Mouse (Mus musculus): ENCODE measurements around the gene Gon4l. TPM values are rescaled to one million over a fixed set of nuclear protein-coding genes. Genes with fewer than 3 reads are reported as not detected.
"Not testable (repeated sequence)": the region's sequence is repeated elsewhere in the genome, so short reads cannot be mapped to it uniquely, and the experiment has no call there.

Gene Gon4l
- polyA plus RNA-seq, 1 experiment from 2014 or later: 13.3 TPM

DNA sequence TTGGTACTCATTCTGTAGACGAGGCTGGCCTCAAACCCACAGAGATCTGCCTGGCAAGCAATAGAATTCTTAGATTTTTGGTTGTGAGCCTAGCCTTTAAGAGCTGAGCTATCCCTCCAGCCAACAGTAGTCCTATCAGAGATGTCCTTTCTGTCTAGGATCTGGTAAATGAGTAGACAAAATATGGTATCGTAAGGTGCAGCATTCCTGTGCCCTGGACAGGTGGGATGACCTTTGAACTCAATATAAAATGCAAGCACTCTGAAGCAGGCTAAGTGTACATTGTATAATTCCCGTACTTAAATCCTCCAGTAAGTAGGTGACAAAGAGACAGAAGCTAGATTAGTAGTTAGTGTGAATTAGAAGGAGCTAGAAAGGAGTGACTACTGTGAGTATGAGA, 27.1 kb downstream of the Gon4l start:
- 94% methylated on average over 3 of the region's 3 CpGs for WGBS
- no peaks in the 10 kb centered on the region for H3K9me3 ChIP-seq
- H3K27ac ChIP-seq (replicated peaks): no peak overlapping the region
- no peak overlapping the region for H3K4me3 ChIP-seq
- H3K4me2 ChIP-seq (replicated peaks): no peak overlapping the region
- no peaks in the 10 kb centered on the region for H3K27me3 ChIP-seq
- no peaks in the 10 kb centered on the region for H3K4me1 ChIP-seq
- peaks cover 79% of the 10 kb centered on the region for H3K36me3 ChIP-seq
- no peak for ATAC-seq (replicated peaks)
- H3K9ac ChIP-seq (replicated peaks): no peak overlapping the region

- H3K4me1 ChIP-seq; H3K9me3 ChIP-seq; H3K4me2 ChIP-seq (replicated peaks); H3K4me3 ChIP-seq; H3K27ac ChIP-seq (replicated peaks); ATAC-seq (replicated peaks); H3K27me3 ChIP-seq; H3K9ac ChIP-seq (replicated peaks): not testable (repeated sequence)
- H3K36me3 ChIP-seq: peaks cover 37% of the 10 kb centered on the region
- no CpG with 5 or more reads among the region's 3 CpGs for WGBS
Observed at GRCm38 (mm10) chr3:88866735-88867134, 31.7 kb downstream of the Gon4l start.

DNA sequence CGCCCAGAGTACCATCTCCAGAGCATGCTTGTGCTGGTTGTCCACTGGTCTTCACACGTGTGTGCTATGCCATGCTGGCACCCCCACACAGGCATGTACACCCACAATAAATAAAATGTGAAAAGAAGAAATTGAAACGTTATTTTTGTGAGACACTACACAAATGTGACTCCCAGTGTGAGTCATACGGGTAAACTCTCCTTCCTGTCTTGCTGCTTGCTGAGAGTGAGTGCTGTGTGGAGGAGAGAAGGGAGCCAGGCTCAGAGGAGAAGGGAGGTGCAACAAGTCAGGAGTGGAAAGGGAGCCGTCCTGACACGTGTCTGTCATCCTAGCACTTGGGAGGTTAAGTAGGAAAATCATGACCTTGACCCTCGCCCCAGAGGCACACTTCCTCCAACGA, 32.1 kb downstream of the Gon4l start:
- H3K9me3 ChIP-seq; H3K9ac ChIP-seq (replicated peaks); ATAC-seq (replicated peaks); H3K27ac ChIP-seq (replicated peaks); H3K4me2 ChIP-seq (replicated peaks); H3K4me3 ChIP-seq; H3K4me1 ChIP-seq; H3K27me3 ChIP-seq: not testable (repeated sequence)
- peaks cover 34% of the 10 kb centered on the region for H3K36me3 ChIP-seq
- WGBS: no CpG with 5 or more reads among the region's 8 CpGs

- not testable (repeated sequence) for H3K27ac ChIP-seq (replicated peaks); H3K27me3 ChIP-seq; ATAC-seq (replicated peaks); H3K4me2 ChIP-seq (replicated peaks); H3K4me1 ChIP-seq; H3K4me3 ChIP-seq; H3K9me3 ChIP-seq; H3K9ac ChIP-seq (replicated peaks)
- WGBS: 100% methylated on average over 2 of the region's 4 CpGs
- peaks cover 23% of the 10 kb centered on the region for H3K36me3 ChIP-seq
Observed at GRCm38 (mm10) chr3:88868449-88868848, 33.4 kb downstream of the Gon4l start.

- 94% methylated on average over 4 of the region's 4 CpGs for WGBS
- not testable (repeated sequence) for H3K4me2 ChIP-seq (replicated peaks); H3K27me3 ChIP-seq; H3K9me3 ChIP-seq; H3K9ac ChIP-seq (replicated peaks); H3K4me1 ChIP-seq; H3K36me3 ChIP-seq; H3K4me3 ChIP-seq; ATAC-seq (replicated peaks); H3K27ac ChIP-seq (replicated peaks)
Observed at GRCm38 (mm10) chr3:88882536-88882935, 47.5 kb downstream of the Gon4l start.

DNA sequence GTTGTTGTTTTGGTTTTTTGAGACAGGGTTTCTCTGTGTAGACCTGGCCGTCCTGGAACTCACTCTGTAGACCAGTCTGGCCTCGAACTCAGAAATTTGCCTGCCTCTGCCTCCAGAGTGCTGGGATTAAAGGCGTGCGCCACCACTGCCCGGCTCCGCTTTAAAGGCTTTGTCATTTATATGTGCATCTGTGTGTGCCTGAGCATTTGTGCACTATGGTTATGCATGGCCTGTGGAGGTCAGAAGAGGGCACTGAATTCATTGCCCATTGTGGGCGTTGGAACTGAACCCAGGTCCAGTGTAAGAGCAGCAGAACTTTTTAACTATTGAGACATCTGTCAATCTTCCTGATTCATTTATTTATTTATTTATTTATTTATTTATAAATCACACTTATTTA, 58.0 kb downstream of the Gon4l start:
- not testable (repeated sequence) for H3K27ac ChIP-seq (replicated peaks); H3K4me2 ChIP-seq (replicated peaks); H3K27me3 ChIP-seq; ATAC-seq (replicated peaks); H3K4me3 ChIP-seq; H3K4me1 ChIP-seq; H3K9ac ChIP-seq (replicated peaks); H3K9me3 ChIP-seq
- H3K36me3 ChIP-seq: peaks cover 21% of the 10 kb centered on the region
- 92% methylated on average over 7 of the region's 7 CpGs for WGBS

- WGBS: 88% methylated on average over 3 of the region's 3 CpGs
- H3K27ac ChIP-seq (replicated peaks): no peak overlapping the region
- H3K9ac ChIP-seq (replicated peaks): no peak overlapping the region
- H3K4me2 ChIP-seq (replicated peaks): no peak overlapping the region
- no peak overlapping the region for H3K4me3 ChIP-seq
- ATAC-seq (replicated peaks): no peak
- H3K27me3 ChIP-seq: no peaks in the 10 kb centered on the region
- no peaks in the 10 kb centered on the region for H3K9me3 ChIP-seq
- no peaks in the 10 kb centered on the region for H3K4me1 ChIP-seq
- H3K36me3 ChIP-seq: peaks cover 80% of the 10 kb centered on the region
Observed at GRCm38 (mm10) chr3:88904803-88905202, 69.8 kb downstream of the Gon4l start.

DNA sequence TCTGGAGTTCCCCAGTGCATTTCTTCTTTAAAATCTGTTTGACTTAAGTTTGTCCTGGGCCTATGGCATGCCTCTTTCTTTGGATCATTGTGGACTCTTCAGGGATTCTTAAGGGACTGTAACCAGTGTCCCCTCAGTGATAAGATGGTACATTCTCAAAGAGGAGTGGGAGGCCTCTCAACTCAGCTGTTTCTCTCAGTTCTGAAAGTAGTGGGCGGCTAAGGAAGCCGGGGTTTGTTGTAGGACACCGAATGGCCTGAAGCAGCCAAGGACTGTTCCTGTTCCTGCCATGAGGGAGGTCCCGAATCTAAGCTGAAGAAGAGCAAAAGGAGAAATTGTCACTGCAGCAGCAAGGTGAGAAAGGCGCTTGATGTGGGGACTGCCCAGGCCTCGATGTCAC, 70.2 kb downstream of the Gon4l start:
- H3K9me3 ChIP-seq: no peaks in the 10 kb centered on the region
- no peak overlapping the region for H3K4me3 ChIP-seq
- no peak overlapping the region for H3K9ac ChIP-seq (replicated peaks)
- ATAC-seq (replicated peaks): no peak
- H3K27ac ChIP-seq (replicated peaks): no peak overlapping the region
- H3K4me1 ChIP-seq: no peaks in the 10 kb centered on the region
- WGBS: 88% methylated on average over 6 of the region's 6 CpGs
- no peak overlapping the region for H3K4me2 ChIP-seq (replicated peaks)
- peaks cover 84% of the 10 kb centered on the region for H3K36me3 ChIP-seq
- no peaks in the 10 kb centered on the region for H3K27me3 ChIP-seq

DNA sequence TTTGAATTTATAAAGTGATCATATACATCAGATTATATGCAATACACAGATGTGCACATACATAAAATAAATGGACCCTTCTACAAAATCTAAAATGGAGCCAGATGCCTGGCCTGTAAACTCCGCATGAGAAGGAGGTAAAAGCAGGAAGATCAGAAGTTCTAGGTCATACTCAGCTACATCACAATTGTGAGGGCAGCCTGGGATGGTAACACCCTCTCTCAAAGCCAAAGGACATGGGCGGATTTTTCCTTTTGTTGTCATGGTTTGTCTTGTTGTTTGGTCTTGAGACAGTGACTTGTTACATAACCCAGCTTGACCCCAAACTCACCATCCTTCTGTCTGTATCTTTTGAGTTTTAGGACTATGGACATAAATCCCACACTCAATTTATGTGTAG, 70.7 kb downstream of the Gon4l start:
- H3K4me1 ChIP-seq: no peaks in the 10 kb centered on the region
- H3K36me3 ChIP-seq: peaks cover 87% of the 10 kb centered on the region
- 91% methylated on average over 2 of the region's 2 CpGs for whole genome bisulfite sequencing
- no peak overlapping the region for H3K27ac ChIP-seq (replicated peaks)
- no peak overlapping the region for H3K9ac ChIP-seq (replicated peaks)
- no peak overlapping the region for H3K4me2 ChIP-seq (replicated peaks)
- no peaks in the 10 kb centered on the region for H3K27me3 ChIP-seq
- no peak for ATAC-seq (replicated peaks)
- no peak overlapping the region for H3K4me3 ChIP-seq
- no peaks in the 10 kb centered on the region for H3K9me3 ChIP-seq

DNA sequence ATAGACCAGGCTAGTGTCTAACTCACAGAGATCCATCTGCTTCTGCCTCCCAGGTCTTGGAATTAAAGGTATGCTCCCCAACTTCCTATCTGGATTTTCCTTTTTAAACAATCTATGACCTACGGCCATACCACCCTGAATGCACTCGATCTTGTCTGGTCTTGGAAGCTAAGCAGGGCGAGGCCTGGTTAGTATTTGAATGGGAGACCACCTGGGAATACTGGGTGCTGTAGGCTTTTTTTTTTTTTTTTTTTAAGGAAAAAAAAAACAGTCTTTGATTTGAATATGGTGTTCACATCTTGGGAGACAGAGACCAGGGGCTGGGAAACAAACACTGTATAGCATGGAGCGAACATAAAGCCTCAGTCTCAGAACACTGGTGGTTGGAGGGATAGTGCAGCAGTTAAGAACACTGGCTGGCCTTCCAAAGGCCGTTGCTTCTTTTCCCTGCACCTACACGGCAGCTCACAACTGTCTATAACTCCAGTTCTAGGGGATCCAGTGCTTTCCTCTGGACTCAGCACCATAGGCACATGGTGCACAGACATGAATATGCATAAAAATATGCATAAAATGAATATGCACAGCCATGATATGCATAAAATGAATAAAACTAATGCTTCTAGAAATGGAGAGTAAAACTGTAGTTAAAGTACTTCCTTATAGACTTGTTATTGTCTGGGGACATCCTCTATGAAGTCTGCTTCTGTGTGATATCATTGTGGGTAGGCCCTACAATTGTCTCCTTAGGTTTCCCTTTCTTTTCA, 71.5 kb downstream of the Gon4l start:
- Histone ChIP-seq H3K27me3 (no peaks in the 10 kb centered on the region), H3K4me2 (replicated peaks) (no peak overlapping the region), H3K9me3 (no peaks in the 10 kb centered on the region), H3K27ac (replicated peaks) (no peak overlapping the region), H3K4me1 (no peaks in the 10 kb centered on the region), H3K4me3 (no peak overlapping the region), H3K36me3 (peaks cover 89% of the 10 kb centered on the region), H3K9ac (replicated peaks) (no peak overlapping the region)
- 95% methylated on average over 6 of the region's 6 CpGs for WGBS
- ATAC-seq (replicated peaks): no peak

- WGBS: 93% methylated on average over 7 of the region's 7 CpGs
- Histone ChIP-seq H3K27ac (replicated peaks) (no peak overlapping the region), H3K36me3 (peaks cover 41% of the 10 kb centered on the region), H3K4me2 (replicated peaks) (no peak overlapping the region), H3K4me3 (peak overlapping the region; percentile 66), H3K4me1 (peaks cover 18% of the 10 kb centered on the region), H3K9me3 (no peaks in the 10 kb centered on the region), H3K27me3 (no peaks in the 10 kb centered on the region), H3K9ac (replicated peaks) (no peak overlapping the region)
- no peak for ATAC-seq (replicated peaks)
Observed at GRCm38 (mm10) chr3:88912585-88912984, 77.6 kb downstream of the Gon4l start.

DNA sequence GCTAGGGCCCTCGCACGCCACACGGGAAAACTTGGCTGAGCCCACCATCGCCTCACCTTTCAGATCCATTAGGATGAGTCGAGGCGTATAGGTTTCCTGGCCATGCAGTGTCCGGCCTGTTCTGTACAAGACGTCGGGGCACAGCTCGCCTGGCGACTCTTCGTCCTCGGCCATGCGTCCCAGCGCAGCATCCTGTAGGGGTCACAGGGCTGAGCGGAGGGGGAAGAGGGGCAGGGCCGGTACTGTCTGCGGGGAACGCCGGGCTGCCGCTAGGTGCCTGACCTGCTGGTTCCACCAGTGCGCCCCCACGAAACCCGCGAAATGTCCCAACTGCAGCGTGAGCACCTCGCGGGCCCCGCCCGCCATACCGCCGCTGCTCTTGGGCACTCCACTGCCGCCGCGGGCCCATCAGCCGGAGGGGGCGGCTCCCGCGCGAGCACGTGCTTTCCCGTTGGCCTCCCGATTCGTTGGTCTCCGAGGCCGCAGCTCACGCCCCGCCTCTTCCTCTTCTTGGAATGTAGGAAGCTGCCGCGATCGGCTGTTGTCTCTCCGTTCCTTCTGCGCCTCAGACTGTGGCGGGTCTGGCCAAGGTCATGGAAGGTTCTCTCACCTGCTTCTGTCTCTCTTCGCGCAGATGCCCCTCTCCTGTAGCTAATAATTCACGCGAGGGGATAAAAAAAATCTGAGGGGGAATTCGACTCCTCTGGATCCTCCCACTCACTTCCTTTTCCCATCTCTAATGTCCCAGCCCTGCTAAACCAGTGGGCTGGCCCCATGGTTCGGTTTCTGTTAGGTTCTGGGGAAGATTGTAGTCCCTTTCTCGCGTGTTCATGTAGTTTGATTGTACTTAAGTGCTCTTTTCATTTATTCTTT, 78.7 kb downstream of the Gon4l start, which contains the start of gene Msto1:
TSS of gene Msto1 (minus strand) at position 489 of the 873 bp plus-strand sequence.
- Histone ChIP-seq H3K36me3 (peaks cover 29% of the 10 kb centered on the region), H3K9ac (replicated peaks) (peak within 1 kb of the TSS; percentile 77), H3K4me1 (peaks cover 18% of the 10 kb centered on the region), H3K9me3 (no peaks in the 10 kb centered on the region), H3K4me2 (replicated peaks) (peak within 1 kb of the TSS; percentile 62), H3K27ac (replicated peaks) (peak within 1 kb of the TSS; percentile 94), H3K4me3 (peak within 1 kb of the TSS; percentile 66), H3K27me3 (no peaks in the 10 kb centered on the region)
- 0% methylated on average over 62 of the region's 62 CpGs for WGBS
- ATAC-seq (replicated peaks): peak; percentile 99
